Mouse (Mus musculus): ENCODE measurements around the gene Terb2.
A peak's percentile ranks its signal among the peaks of the same experiment; 100 is the strongest.

Terb2 gene

DNA sequence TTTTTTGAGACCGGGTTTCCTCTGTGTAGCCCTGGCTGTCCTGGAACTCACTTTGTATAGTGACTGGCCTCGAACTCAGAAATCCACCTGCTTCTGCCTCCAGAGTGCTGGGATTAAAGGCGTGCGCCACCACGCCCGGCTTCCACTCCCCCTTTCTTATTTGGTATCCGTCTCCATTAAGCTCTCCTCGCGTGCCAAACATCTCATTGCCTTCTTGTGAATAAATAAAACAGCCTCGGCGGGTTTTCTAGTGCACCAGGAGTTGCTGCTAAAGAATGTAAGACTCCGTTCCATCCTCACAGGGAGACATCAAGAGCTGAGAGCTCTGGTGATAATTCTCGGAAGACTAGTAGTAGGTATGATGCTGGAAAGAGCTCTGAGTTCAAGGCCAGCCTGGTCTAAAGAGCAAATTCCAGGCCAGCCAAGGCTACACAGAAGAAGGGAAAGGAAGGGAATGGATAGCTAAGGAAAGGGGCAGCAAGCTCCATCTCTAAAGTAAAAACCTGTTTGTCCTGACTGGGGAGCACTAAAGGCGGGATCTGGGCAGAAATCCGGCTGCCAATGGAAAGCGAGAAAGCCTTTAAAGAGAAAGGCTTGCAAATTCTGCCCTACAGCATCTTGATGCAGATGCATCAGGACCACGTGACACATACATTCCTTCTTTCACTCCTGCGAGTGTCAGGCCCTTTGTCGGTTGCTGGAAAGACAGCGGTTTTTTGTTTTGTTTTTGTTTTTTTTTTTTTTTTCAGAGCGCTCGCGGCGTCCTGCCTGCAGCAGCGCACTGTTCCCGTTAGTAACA, 47.9 kb downstream of the Terb2 start:
- peak; percentile 29 to 35 for DNase-seq

DNA sequence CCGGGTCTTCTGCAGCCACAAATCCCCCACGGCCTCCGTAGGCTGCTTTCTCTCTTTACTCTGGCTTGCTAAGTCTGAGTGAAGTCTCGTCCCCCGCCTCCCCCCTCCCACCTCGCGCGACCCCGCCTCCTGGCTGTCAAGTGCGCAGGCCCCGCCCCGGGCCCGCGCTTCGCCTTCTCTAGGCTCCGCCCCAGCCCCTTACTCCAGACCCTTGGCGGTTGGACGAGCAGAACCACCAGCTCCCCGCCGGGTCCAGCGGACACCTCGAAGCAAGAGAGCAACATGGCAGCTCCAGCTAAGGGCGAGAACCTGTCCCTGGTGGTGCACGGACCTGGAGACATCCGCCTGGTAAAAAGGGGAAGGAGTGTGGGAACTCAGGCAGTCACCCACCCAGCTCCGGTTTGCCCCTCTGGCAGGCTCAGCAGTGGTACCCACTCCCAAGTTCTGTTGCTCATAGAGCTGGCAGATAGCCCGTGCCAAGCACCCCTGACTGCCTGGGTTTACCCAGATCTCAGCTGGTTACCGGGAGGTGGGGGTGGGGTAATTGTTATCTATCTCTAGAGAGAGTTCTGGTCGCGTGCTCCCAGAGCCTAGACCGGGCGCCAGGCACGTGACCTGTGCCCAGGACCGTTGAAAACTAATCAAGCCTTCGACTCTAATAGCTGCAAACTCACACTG, 48.7 kb downstream of the Terb2 start, which contains the start of gene Sord:
Gene Sord, plus strand, starts transcription at position 139 of the 678 bp plus-strand sequence.
- peak; percentile 61 to 75 for DNase-seq

- no peak for DNase-seq
These were observed 49.4 kb downstream of the Terb2 start for GRCm38 (mm10) chr2:122235425-122235824.

GRCm38 (mm10) chr2:122236321-122236720, 50.2 kb downstream of the Terb2 start:
- DNase-seq, result no peak

GRCm38 (mm10) chr2:122237891-122238470, 51.9 kb downstream of the Terb2 start:
- DNase-seq, result no peak

DNA sequence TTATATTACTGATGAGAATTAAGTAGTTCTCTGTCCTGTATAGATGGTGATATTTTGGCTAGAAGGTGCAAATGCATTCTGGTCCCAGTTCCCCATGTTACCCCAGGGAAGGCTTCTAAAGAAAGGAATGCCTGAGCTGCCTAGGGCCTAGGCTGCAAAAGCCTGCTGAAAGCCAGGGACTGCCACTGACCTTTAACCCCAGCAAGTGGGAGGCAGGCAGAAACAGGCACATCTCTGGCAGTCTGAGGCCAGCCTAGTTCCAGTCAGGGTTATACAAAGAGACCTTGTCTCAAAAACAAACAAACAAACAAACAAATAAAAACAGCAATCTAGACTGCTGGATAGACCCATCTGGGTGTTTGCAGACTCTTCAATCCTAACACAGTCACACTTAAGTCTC, 54.7 kb downstream of the Terb2 start:
- no peak for DNase-seq

- DNase-seq, result no peak
These were observed 55.2 kb downstream of the Terb2 start for GRCm38 (mm10) chr2:122241226-122241625.

DNA sequence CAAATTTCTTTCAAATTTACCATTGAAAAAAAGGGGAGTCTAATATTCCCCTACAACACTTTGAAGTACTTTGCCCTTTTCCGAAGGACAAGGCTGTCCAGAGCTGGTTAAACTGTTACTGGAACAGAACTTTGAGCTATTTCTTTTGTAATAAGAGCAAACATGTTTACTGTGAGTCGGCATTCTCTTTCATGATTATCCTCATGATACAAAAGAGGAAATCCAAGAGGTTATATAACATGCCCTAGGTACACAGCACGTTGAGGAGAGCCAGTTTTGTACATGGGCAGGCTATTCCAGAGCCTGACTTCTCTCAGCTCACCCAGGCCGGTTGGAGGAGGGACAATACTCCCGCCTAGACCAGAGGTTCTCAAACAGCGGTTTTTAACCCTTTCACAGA, 55.9 kb downstream of the Terb2 start:
- no peak for DNase-seq

DNA sequence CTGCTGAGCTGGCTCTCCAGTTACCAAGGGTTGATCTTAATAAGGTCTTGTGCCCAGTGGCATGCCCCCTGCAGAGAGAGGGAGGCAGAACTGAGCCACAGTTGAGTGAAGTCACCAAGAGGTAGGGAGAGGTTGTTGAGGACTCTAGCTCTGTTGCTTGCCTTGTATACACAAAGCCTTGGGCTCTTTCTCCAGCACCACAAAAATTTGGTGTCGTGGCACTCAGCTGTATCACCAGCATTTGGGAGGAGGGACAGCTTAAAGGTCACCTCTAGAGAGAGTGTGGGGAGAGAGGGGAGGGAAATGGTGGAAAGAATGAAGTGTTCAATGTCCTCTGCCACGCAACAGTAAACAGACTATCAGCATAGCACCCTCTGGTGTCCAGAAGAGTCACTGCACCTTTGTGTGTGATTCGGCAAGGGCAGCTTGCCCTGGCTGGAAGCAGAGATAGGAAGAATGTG, 57.6 kb downstream of the Terb2 start:
- peak; percentile 74 to 80 for DNase-seq

DNA sequence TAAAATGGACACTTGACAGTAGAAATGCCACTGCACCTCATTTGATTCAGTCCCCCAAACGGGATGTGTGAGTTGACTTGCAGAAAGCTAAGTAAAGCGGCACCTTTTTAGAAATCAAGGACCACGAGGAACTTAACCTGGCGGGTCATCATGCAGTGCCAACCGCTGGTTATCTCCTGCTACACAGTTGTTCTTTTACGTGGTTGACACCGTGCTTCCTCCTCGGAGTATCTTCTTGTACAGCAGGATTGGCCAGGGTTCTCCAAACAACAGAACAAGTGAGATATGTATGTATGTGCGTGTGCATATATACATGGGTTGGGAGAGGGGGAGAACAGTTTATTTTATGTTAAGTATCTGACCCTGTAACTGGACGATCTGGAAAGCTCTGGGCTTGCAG, 61.7 kb downstream of the Terb2 start:
- no peak for DNase-seq

GRCm38 (mm10) chr2:122255997-122256396, 69.9 kb downstream of the Terb2 start:
- no peak for DNase-seq

Data from cerebellum, postnatal 36 days (tissue).